Mouse (Mus musculus) liver, postnatal 0 days (tissue): ENCODE measurements around the gene Irs3.

Experiments used
- CTCF ChIP-seq: sonication (generic); IDR thresholded peaks from 2 replicates; pipeline ENCODE4 v1.5.1; 2016; ENCODE audit warnings: antibody characterized with exemption, low read depth
- EP300 ChIP-seq: IDR thresholded peaks from 2 replicates; pipeline ENCODE4 v1.6.1; 2016; ENCODE audit warnings: antibody characterized with exemption, low read depth, mild to moderate bottlenecking

DNA sequence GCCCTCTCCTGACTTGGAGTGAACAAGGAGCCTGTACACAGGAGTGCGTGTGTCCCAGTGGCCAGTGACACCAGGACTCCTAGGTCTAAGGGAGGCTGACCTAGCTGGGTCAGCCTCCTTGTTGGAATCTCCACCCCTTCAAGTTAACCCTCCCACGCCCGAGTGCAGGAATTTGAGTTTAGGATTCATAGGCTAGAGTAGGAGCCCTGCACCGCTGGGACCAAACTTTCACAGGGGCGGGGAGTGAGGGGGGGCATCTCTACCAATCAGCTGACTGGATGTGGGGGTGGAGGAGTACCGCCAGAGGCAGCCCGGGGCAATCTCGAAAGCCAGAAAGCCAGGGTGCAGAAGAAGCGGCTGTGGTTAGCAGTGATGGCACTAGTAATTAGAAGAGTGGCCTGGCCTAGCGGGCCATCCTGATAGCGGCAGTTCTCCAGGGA is at the start of gene Irs3:
- no peak for TF ChIP-seq CTCF
- no peak for TF ChIP-seq EP300
